10 mouse cellular contexts compared by ENCODE assay signal in the genomic region with DNA sequence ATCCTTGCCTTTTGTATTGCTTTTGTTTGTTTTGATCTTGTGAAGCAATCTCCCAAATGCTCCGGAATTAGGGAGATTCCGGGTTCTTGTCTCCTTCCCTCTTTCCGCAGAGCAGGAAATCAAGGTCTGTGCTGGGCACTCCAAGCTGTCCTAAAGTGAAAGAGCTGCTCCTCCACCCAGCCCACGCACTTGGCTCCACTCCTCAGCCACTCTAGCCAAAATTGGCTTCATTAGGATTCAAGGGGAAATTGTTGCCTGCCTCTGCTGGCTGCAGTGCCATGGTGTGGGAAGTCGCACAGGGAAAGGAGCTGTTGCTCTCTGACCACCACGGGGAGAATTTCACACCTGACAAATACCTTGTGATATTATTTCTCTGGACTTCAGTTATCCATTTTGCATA.
DNase-seq lines count a peak whose midpoint lies in the region; ATAC-seq and TF ChIP-seq lines count a peak whose summit lies in the region.
"Had no signal": no experiment of that assay in that cellular context is flagged by ENCODE, and none has a peak within 500 bp of the region (broad histone marks: within the 10 kb centered on the region; RNA-seq: fewer than 3 reads in every experiment).

No protein-coding gene starts in this region.

- TF ChIP-seq CTCF in kidney, adult 2 months (conservative IDR thresholded peaks at IDR 0.05; ENCODE audit: insufficient read depth, insufficient read length, low read depth, low read length): no peak

- no peak overlapping the region for H3K4me2 ChIP-seq in intestine, embryonic 15.5 days (replicated peaks)
- H3K4me2 ChIP-seq: embryonic facial prominence, embryonic 15.5 days had no signal

- H3K9ac ChIP-seq in intestine, embryonic 15.5 days: no peak overlapping the region
- H3K9ac ChIP-seq: embryonic facial prominence, embryonic 15.5 days; liver, embryonic 14.5 days had no signal

- no peaks in the 10 kb centered on the region for H3K4me1 ChIP-seq in intestine, embryonic 15.5 days (replicated peaks)
- H3K4me1 ChIP-seq in kidney, adult 2 months (ENCODE audit: control insufficient read depth, insufficient read depth, low read length): no peaks in the 10 kb centered on the region
- H3K4me1 ChIP-seq: embryonic facial prominence, embryonic 15.5 days had no signal

- peak; percentile 8 to 15 for DNase-seq in kidney, postnatal 4 days
- DNase-seq in kidney, postnatal 25 days: no peak
- DNase-seq in cerebellum, postnatal 25 days: peak; percentile 94 to 96
- peak; percentile 74 to 77 for DNase-seq in layer of hippocampus, adult 18-20 months (ENCODE audit: low spot score in 2 of 2)
- DNase-seq in lung, postnatal 36 days: peak; percentile 8
- no peak for DNase-seq in kidney, adult 2 months

- TF ChIP-seq POLR2A in kidney, adult 2 months (IDR thresholded peaks at IDR 0.05; ENCODE audit: low read depth, low read length): no peak

- ATAC-seq in intestine, embryonic 15.5 days: no peak
- ATAC-seq: Patski had no signal

- H3K4me3 ChIP-seq in intestine, embryonic 15.5 days (replicated peaks): no peak overlapping the region
- H3K4me3 ChIP-seq in kidney, adult 2 months (ENCODE audit: insufficient read depth, low read depth, low read length): no peak overlapping the region
- H3K4me3 ChIP-seq: embryonic facial prominence, embryonic 15.5 days had no signal

- H3K36me3 ChIP-seq in intestine, embryonic 15.5 days: no peaks in the 10 kb centered on the region
- no peaks in the 10 kb centered on the region for H3K36me3 ChIP-seq in kidney, adult 2 months (ENCODE audit: control insufficient read depth, insufficient read depth, low read length)
- H3K36me3 ChIP-seq: embryonic facial prominence, embryonic 15.5 days had no signal

- H3K9me3 ChIP-seq in intestine, embryonic 15.5 days: no peaks in the 10 kb centered on the region
- H3K9me3 ChIP-seq: embryonic facial prominence, embryonic 15.5 days had no signal

- H3K27me3 ChIP-seq in intestine, embryonic 15.5 days (replicated peaks): no peaks in the 10 kb centered on the region
- no peaks in the 10 kb centered on the region for H3K27me3 ChIP-seq in kidney, adult 2 months (replicated peaks; ENCODE audit: control insufficient read depth, insufficient read depth, low read length)
- H3K27me3 ChIP-seq: embryonic facial prominence, embryonic 15.5 days; Patski had no signal

- H3K27ac ChIP-seq in intestine, embryonic 15.5 days: no peak overlapping the region
- no peak overlapping the region for H3K27ac ChIP-seq in kidney, adult 2 months (ENCODE audit: insufficient read depth, low read depth, low read length)
- H3K27ac ChIP-seq: embryonic facial prominence, embryonic 15.5 days; liver, embryonic 14.5 days had no signal

- WGBS in intestine, embryonic 15.5 days: 67% methylated on average over 6 of the region's 6 CpGs
- 31% methylated on average over 6 of the region's 6 CpGs for WGBS in kidney, adult 2 months

Comparison
In these comparisons a context has a peak if more than half of its experiments do, and no peak if none do; other contexts are left out.
1. DNase-seq: peak in kidney, postnatal 4 days (2 of 2), cerebellum, postnatal 25 days (2 of 2), layer of hippocampus, adult 18-20 months (2 of 2) and lung, postnatal 36 days (single experiment); none in kidney, postnatal 25 days (0 of 2) and kidney, adult 2 months (single experiment).